Mouse (Mus musculus): ENCODE results near the gene Foxp1.

DNA sequence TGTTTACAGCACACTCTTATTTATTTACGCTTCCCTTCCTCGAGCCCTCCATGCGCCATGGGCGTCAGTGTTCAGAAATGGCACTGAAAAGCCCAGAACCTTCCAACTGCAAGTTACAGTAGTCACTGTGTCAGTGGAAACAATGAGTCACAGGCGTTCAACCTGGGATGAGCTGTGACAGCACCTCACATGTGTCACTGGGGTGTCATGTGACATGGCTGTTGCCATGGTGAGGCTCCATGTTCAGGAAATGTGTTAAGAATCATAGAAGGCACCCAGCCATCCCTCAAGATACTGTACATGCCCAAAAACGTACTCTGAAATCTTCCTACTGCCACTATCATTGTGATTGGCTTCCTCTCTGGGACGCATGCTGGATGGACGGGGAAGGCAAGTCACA lies 101.9 kb downstream of the Foxp1 start:
- TF ChIP-seq POLR2A (IDR thresholded peaks at IDR 0.05; ENCODE audit: low read depth, low read length) (no peak), CTCF (IDR thresholded peaks at IDR 0.05; ENCODE audit: extremely low read depth, insufficient read depth, insufficient read length, insufficient replicate concordance) (no peak)
